Mouse (Mus musculus) forebrain, embryonic 13.5 days (tissue): ENCODE measurements at regions not wholly inside any gene's neighbourhood (a gene's known extent, or its start where the extent isn't known, plus 50 kb on each side); places are given as distances from the start of the nearest gene placed in this dataset.

Source experiments
- ATAC-seq: fragments of 200-750 bp; cut with Nextera tagmentation; 2 replicates; pipeline ENCODE4 v1.8.0; 2017
- H3K27ac ChIP-seq: fragments of 300-500 bp; sonication (generic); 2 replicates; pipeline ENCODE4 v1.5.1; 2015; ENCODE audit warnings: inconsistent platforms, mild to moderate bottlenecking, moderate library complexity
- H3K27me3 ChIP-seq: fragments of 300-500 bp; sonication (generic); 2 replicates; pipeline ENCODE4 v1.6.1; 2015; ENCODE audit warnings: mild to moderate bottlenecking, inconsistent platforms
- H3K36me3 ChIP-seq: fragments of 300-500 bp; sonication (generic); 2 replicates; pipeline ENCODE4 v1.6.1; 2015; ENCODE audit warnings: mild to moderate bottlenecking, inconsistent platforms; ENCODE audit not compliant: poor library complexity, severe bottlenecking
- H3K4me1 ChIP-seq: fragments of 300-500 bp; sonication (generic); 2 replicates; pipeline ENCODE4 v1.6.1; 2015; ENCODE audit warnings: inconsistent platforms
- H3K4me2 ChIP-seq: fragments of 300-500 bp; sonication (generic); 2 replicates; pipeline ENCODE4 v1.6.1; 2015; ENCODE audit warnings: inconsistent platforms, mild to moderate bottlenecking, moderate library complexity
- H3K4me3 ChIP-seq: fragments of 300-500 bp; sonication (generic); 2 replicates; pipeline ENCODE4 v1.5.1; 2015; ENCODE audit warnings: mild to moderate bottlenecking, inconsistent platforms
- H3K9ac ChIP-seq: fragments of 300-500 bp; sonication (generic); 2 replicates; pipeline ENCODE4 v1.6.1; 2015; ENCODE audit warnings: mild to moderate bottlenecking, inconsistent platforms
- H3K9me3 ChIP-seq: fragments of 300-500 bp; sonication (generic); replicated peaks from 2 replicates; pipeline ENCODE4 v1.6.1; 2016; ENCODE audit warnings: inconsistent platforms
- WGBS: fragments of 180-500 bp; shearing (Covaris S2); methylation state at CpG from one replicate; pipeline ENCODE4 v1.1.7; 2015; 5-methylcytosine and 5-hydroxymethylcytosine counted together

GRCm38 (mm10) chr1:57201274-57201673 lies 176.1 kb upstream of the 1700066M21Rik start:
- no peak overlapping the region for H3K4me3 ChIP-seq
- H3K36me3 ChIP-seq: no peaks in the 10 kb centered on the region
- H3K9me3 ChIP-seq: no peaks in the 10 kb centered on the region
- no peak overlapping the region for H3K4me2 ChIP-seq
- H3K4me1 ChIP-seq: peaks cover 5% of the 10 kb centered on the region
- H3K27ac ChIP-seq: no peak overlapping the region
- H3K9ac ChIP-seq: no peak overlapping the region
- ATAC-seq: no peak
- no peaks in the 10 kb centered on the region for H3K27me3 ChIP-seq
- WGBS: 74% methylated on average over 6 of the region's 6 CpGs

DNA sequence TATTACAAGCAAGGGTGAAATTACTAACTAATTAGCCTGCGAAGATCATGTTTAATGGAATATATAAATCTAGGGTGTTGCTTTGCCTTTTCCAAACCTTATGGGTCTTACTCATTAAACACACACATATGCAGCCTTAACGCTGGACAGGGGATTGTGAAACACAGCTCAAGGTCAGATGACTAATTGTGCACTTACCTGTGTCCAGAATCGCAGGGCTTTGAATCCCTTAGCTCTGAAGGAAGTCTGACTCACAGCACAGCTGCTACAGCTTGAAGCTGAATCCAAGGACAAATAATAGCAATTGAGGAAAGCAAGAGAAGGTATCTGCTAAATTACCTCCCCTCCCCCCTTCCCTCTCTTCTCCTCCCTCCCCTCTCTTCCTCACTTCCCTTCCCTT lies 173.1 kb upstream of the 1700066M21Rik start:
- H3K36me3 ChIP-seq: no peaks in the 10 kb centered on the region
- peaks cover 5% of the 10 kb centered on the region for H3K4me1 ChIP-seq
- H3K9ac ChIP-seq: no peak overlapping the region
- no peaks in the 10 kb centered on the region for H3K9me3 ChIP-seq
- H3K4me2 ChIP-seq: no peak overlapping the region
- H3K27me3 ChIP-seq: no peaks in the 10 kb centered on the region
- no peak overlapping the region for H3K4me3 ChIP-seq
- ATAC-seq: no peak
- 63% methylated on average over 3 of the region's 3 CpGs for WGBS
- no peak overlapping the region for H3K27ac ChIP-seq

DNA sequence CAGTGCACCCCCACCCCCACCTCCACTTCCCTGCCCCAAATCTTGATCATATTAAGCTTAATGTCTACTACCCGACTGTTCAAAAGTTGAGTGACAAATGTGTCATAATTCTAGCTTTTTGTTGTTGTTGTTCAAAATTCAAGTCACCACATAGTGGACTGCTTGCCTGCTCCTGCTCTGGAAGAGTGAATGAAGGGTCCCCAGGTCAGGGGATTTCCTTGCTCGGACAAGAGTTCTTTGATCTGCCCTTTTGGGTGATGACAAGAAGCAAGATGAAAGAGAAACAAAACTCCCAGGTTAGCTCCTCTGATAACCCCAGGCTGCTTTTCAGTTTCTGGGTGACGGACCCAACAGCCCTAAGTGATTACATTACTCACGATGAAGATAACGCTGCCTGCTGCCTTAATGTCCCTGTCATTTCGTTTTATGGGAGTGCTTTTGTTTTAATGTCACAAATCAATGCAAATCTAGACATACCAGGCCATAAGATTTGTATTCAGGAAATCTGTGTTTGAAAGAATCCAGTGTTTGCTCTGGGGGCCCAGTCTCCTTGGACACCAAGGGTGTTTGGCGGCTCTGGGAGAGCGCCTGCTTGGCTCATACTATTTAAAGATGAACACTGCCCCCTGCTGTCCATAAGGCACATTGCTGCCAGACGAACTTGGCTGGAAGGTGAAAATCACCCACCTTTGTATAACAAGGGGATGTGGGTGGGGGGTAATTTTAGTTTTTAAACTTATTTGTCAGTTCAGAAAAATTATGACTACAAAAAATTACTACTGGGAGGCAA lies 172.0 kb upstream of the 1700066M21Rik start:
- Histone ChIP-seq H3K27ac (no peak overlapping the region), H3K4me3 (no peak overlapping the region), H3K4me2 (peak overlapping the region; percentile 44), H3K9ac (no peak overlapping the region), H3K4me1 (peaks cover 5% of the 10 kb centered on the region), H3K9me3 (no peaks in the 10 kb centered on the region), H3K27me3 (no peaks in the 10 kb centered on the region), H3K36me3 (no peaks in the 10 kb centered on the region)
- ATAC-seq: peak; percentile 75
- 13% methylated on average over 9 of the region's 9 CpGs for WGBS

- 72% methylated on average over 3 of the region's 3 CpGs for WGBS
- Histone ChIP-seq H3K36me3 (no peaks in the 10 kb centered on the region), H3K9me3 (no peaks in the 10 kb centered on the region), H3K4me2 (no peak overlapping the region), H3K9ac (no peak overlapping the region), H3K27me3 (no peaks in the 10 kb centered on the region), H3K4me1 (peaks cover 6% of the 10 kb centered on the region), H3K4me3 (no peak overlapping the region), H3K27ac (no peak overlapping the region)
- no peak for ATAC-seq
These were observed 170.9 kb upstream of the 1700066M21Rik start for GRCm38 (mm10) chr1:57206496-57206895.

GRCm38 (mm10) chr1:57206944-57207343 lies 170.5 kb upstream of the 1700066M21Rik start:
- Histone ChIP-seq H3K27me3 (no peaks in the 10 kb centered on the region), H3K4me3 (no peak overlapping the region), H3K9me3 (no peaks in the 10 kb centered on the region), H3K4me1 (peaks cover 7% of the 10 kb centered on the region), H3K36me3 (no peaks in the 10 kb centered on the region), H3K9ac (no peak overlapping the region), H3K27ac (no peak overlapping the region), H3K4me2 (no peak overlapping the region)
- WGBS: 28% methylated on average over 1 of the region's 1 CpGs
- ATAC-seq: no peak

DNA sequence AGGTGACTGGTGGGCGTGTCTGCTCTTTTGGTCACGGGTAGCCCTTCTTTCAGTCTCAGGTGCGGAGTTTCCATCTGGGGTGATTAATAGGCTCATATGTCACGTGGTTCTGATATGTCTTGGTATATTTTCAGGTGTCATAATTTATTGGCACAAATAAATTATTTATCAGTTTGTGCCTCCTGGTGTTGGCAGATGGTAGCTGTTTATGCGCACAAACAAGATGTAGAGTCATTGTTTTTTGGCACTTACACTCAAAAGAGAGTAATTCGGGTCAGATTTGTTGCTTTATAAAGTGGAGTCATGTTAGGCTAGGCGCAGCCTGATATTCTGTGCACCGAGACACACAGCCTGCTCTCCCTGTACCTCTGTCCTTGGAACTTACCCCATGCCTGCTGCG lies 169.0 kb upstream of the 1700066M21Rik start:
- Histone ChIP-seq H3K9me3 (no peaks in the 10 kb centered on the region), H3K9ac (no peak overlapping the region), H3K27me3 (no peaks in the 10 kb centered on the region), H3K27ac (peak overlapping the region; percentile 25; the same call in 1 of the 2 replicates), H3K4me2 (no peak overlapping the region), H3K36me3 (no peaks in the 10 kb centered on the region), H3K4me1 (peaks cover 10% of the 10 kb centered on the region), H3K4me3 (no peak overlapping the region)
- 79% methylated on average over 9 of the region's 9 CpGs for WGBS
- no peak for ATAC-seq

DNA sequence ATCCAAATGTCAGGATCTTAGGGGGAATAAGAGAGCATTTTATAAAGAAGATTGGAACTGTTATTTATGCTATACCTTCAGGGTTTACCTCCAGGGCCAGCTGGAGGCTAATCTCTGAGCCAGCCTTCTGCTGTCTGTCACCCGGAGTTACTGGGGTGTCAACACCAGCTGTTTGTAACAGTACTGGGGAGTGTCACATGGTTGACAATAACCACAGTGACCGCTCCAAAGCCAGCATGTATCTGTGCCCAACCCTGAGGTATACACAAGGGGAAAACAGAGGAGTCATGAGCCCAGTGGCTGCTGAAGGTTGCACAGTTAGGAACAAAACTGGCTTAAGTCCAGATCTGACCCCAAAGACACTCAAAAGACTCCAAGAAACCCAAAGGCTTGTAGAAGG lies 168.1 kb upstream of the 1700066M21Rik start:
- H3K27ac ChIP-seq: no peak overlapping the region; the same call in 1 of the 2 replicates
- H3K9me3 ChIP-seq: no peaks in the 10 kb centered on the region
- no peak overlapping the region for H3K4me2 ChIP-seq
- 71% methylated on average over 2 of the region's 2 CpGs for WGBS
- H3K4me1 ChIP-seq: peaks cover 17% of the 10 kb centered on the region
- H3K36me3 ChIP-seq: no peaks in the 10 kb centered on the region
- H3K4me3 ChIP-seq: no peak overlapping the region
- no peak overlapping the region for H3K9ac ChIP-seq
- H3K27me3 ChIP-seq: no peaks in the 10 kb centered on the region
- peak; percentile 31; the same call in 1 of the 2 replicates for ATAC-seq

GRCm38 (mm10) chr1:57211046-57211445 lies 166.4 kb upstream of the 1700066M21Rik start:
- H3K4me2 ChIP-seq: no peak overlapping the region
- H3K27me3 ChIP-seq: no peaks in the 10 kb centered on the region
- no peak overlapping the region for H3K9ac ChIP-seq
- H3K9me3 ChIP-seq: no peaks in the 10 kb centered on the region
- H3K27ac ChIP-seq: no peak overlapping the region
- no peaks in the 10 kb centered on the region for H3K36me3 ChIP-seq
- WGBS: 46% methylated on average over 2 of the region's 2 CpGs
- H3K4me1 ChIP-seq: peaks cover 19% of the 10 kb centered on the region
- peak; percentile 19; the same call in 1 of the 2 replicates for ATAC-seq
- no peak overlapping the region for H3K4me3 ChIP-seq

GRCm38 (mm10) chr1:57213428-57213874 lies 164.0 kb upstream of the 1700066M21Rik start:
- Histone ChIP-seq H3K4me3 (no peak overlapping the region), H3K4me1 (peaks cover 34% of the 10 kb centered on the region), H3K9me3 (no peaks in the 10 kb centered on the region), H3K27me3 (no peaks in the 10 kb centered on the region), H3K36me3 (no peaks in the 10 kb centered on the region), H3K9ac (no peak overlapping the region), H3K27ac (peak overlapping the region; percentile 51), H3K4me2 (peak overlapping the region; percentile 25)
- ATAC-seq: peak; percentile 50
- WGBS: 23% methylated on average over 16 of the region's 16 CpGs

GRCm38 (mm10) chr1:57214266-57214665 lies 163.2 kb upstream of the 1700066M21Rik start:
- Histone ChIP-seq H3K27me3 (no peaks in the 10 kb centered on the region), H3K4me1 (peaks cover 42% of the 10 kb centered on the region), H3K9me3 (no peaks in the 10 kb centered on the region), H3K36me3 (no peaks in the 10 kb centered on the region), H3K4me2 (no peak overlapping the region), H3K27ac (no peak overlapping the region), H3K4me3 (no peak overlapping the region), H3K9ac (no peak overlapping the region)
- WGBS: 62% methylated on average over 2 of the region's 2 CpGs
- no peak for ATAC-seq

DNA sequence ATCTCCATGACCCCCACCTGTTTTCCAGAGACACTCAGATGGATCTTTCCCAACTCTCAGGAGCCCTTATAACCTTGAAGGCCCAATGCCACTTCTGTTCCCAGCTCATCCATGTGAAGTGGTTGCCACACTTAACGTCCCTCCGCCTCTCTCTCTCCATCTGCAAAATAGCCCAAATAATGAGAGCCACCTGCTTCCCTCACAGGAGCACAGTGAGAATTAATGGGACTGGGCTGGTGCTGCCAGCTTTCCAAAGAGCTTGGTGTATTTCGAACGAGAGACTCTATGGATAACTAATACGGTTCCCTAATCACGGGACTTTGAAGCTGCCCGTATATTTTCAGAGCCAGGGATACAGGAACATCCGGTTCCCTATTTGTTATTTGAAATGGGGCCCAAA lies 159.8 kb upstream of the 1700066M21Rik start:
- Histone ChIP-seq H3K4me3 (no peak overlapping the region), H3K9ac (no peak overlapping the region), H3K36me3 (no peaks in the 10 kb centered on the region), H3K4me1 (peaks cover 42% of the 10 kb centered on the region), H3K27ac (peak overlapping the region; percentile 85), H3K9me3 (no peaks in the 10 kb centered on the region), H3K4me2 (no peak overlapping the region), H3K27me3 (no peaks in the 10 kb centered on the region)
- ATAC-seq: peak; percentile 63
- WGBS: 38% methylated on average over 8 of the region's 8 CpGs

- H3K4me2 ChIP-seq: no peak overlapping the region
- H3K27ac ChIP-seq: peak overlapping the region; percentile 85
- no peaks in the 10 kb centered on the region for H3K27me3 ChIP-seq
- H3K9ac ChIP-seq: no peak overlapping the region
- peaks cover 42% of the 10 kb centered on the region for H3K4me1 ChIP-seq
- ATAC-seq: peak; percentile 72
- WGBS: 18% methylated on average over 2 of the region's 2 CpGs
- H3K4me3 ChIP-seq: no peak overlapping the region
- no peaks in the 10 kb centered on the region for H3K9me3 ChIP-seq
- no peaks in the 10 kb centered on the region for H3K36me3 ChIP-seq
These were observed 159.3 kb upstream of the 1700066M21Rik start for GRCm38 (mm10) chr1:57218127-57218526.

DNA sequence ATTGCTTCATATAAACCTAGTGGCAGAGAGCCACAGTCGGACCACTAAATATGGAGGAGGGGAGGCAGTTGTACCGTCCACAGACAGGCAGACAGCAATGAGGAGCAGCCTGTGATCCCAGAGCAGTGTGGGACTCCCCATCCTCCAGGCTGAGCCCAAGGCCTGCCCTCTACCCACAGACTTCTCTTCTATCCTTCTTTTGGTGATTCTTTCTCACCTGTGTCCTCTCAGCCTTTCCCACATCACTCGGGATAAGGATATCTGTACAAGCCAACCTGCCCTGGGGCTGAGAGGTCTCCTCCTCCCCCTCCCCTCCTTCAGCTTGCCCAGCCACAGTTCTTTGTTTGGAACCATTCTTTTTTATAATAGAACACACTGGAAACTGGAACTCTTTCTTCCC lies 158.8 kb upstream of the 1700066M21Rik start:
- no peak overlapping the region for H3K4me3 ChIP-seq
- peaks cover 37% of the 10 kb centered on the region for H3K4me1 ChIP-seq
- 14% methylated on average over 3 of the region's 3 CpGs for WGBS
- H3K36me3 ChIP-seq: no peaks in the 10 kb centered on the region
- H3K4me2 ChIP-seq: no peak overlapping the region
- H3K27me3 ChIP-seq: no peaks in the 10 kb centered on the region
- H3K27ac ChIP-seq: peak overlapping the region; percentile 85
- H3K9ac ChIP-seq: no peak overlapping the region
- peak; percentile 65 for ATAC-seq
- no peaks in the 10 kb centered on the region for H3K9me3 ChIP-seq
